Mouse (Mus musculus): Measurements from ENCODE around the gene Eif5. TPM values are rescaled to one million over a fixed set of nuclear protein-coding genes. Genes with fewer than 3 reads are reported as not detected.

Gene Eif5
- polyA plus RNA-seq (2015; fragmentation: Nextera tagmentation; extraction: Ambion mirVana) = 390 and 418 TPM in 2 replicates

DNA sequence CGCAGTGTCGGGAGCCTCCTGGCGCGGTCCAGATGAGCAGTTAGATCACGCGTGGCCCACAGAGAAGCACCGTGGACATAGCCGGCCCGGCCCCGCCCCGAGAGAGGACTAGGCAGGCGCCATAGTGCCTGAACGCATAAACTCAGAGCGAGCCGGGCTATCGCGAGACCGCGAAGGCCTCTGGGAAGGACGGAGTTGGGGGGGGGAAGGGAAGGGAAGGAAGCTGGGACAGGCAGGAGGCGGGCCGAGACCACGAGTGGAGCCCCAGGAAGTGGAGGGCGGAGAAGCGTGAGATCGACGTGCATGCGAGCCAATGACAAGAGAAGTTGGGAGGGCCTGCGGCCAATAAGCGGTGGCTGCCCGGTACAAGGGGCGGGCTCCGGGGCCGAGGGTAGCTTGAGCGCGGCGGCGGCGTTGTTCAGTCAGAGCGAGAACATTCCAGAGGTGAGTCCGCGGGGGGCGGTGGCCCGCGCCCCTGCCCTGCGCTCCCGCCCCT, at the start of gene Eif5:
Eif5 (plus strand) TSS at position 221 of the 496 bp plus-strand sequence.
- ATAC-seq (ENCODE audit: low read depth) = peak; percentile 99

DNA sequence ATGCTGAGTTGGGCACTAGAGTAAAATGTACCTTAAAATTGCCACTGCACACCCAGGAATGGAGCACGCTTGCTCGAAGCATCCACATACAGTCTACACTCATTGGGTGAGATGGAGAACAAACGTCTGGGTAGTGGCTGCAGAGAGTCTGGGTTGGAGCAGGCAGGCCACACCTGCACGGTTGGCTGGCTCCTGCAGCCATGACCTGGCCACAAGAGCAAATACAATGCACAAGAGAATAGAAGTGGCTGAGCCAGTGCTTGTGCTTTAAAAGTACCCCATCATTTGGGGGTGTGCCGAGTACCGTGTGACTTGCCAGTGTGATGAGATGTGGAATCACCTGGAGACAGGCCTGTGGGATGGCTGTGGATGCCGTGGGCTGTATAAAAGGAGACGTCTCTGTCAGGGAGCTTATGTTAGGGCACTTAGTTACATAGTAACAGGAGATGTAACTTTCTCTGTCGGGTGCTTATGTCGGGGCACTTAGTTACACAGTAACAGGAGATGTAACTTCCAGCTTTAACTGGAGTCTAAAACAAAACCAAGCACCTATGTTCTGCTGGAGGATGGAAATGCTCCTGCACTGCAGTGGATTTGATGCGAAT, 48.5 kb upstream of the Eif5 start:
- H3K4me2 ChIP-seq (ENCODE audit: low read depth, low read length) = no peak overlapping the region
- H3K36me3 ChIP-seq (ENCODE audit: control insufficient read depth, insufficient read depth, low read length) = no peaks in the 10 kb centered on the region
- ATAC-seq (ENCODE audit: low read depth) = no peak
- H3K4me3 ChIP-seq (ENCODE audit: low read length) = no peak overlapping the region
- 60% methylated on average over 11 of the region's 11 CpGs for WGBS
- H3K9me3 ChIP-seq (ENCODE audit: control insufficient read depth, low read length) = no peaks in the 10 kb centered on the region
- H3K27me3 ChIP-seq (ENCODE audit: control insufficient read depth, insufficient read depth, low read depth, low read length) = peaks cover 32% of the 10 kb centered on the region
- no peak overlapping the region for H3K27ac ChIP-seq (ENCODE audit: low read length)
- H3K4me1 ChIP-seq (replicated peaks; ENCODE audit: control insufficient read depth, insufficient read depth, low read length) = peaks cover 13% of the 10 kb centered on the region
- H3K9ac ChIP-seq (ENCODE audit: low read length) = no peak overlapping the region

More for the DNA sequence above, at the start of gene Eif5:
- Histone ChIP-seq H3K27ac (ENCODE audit: low read length) (peak within 1 kb of the TSS; percentile 98), H3K9ac (ENCODE audit: low read length) (peak within 1 kb of the TSS; percentile 99), H3K36me3 (ENCODE audit: control insufficient read depth, insufficient read depth, low read length) (peaks cover 29% of the 10 kb centered on the region), H3K27me3 (ENCODE audit: control insufficient read depth, insufficient read depth, low read depth, low read length) (no peaks in the 10 kb centered on the region), H3K4me3 (ENCODE audit: low read length) (peak within 1 kb of the TSS; percentile 97), H3K9me3 (ENCODE audit: control insufficient read depth, low read length) (no peaks in the 10 kb centered on the region), H3K4me1 (replicated peaks; ENCODE audit: control insufficient read depth, insufficient read depth, low read length) (peaks cover 19% of the 10 kb centered on the region), H3K4me2 (ENCODE audit: low read depth, low read length) (peak within 1 kb of the TSS; percentile 71)
- WGBS = 0% methylated on average over 40 of the region's 47 CpGs

- Histone ChIP-seq H3K4me2 (ENCODE audit: low read depth, low read length) (no peak overlapping the region), H3K9me3 (ENCODE audit: control insufficient read depth, low read length) (no peaks in the 10 kb centered on the region), H3K4me1 (replicated peaks; ENCODE audit: control insufficient read depth, insufficient read depth, low read length) (no peaks in the 10 kb centered on the region), H3K4me3 (ENCODE audit: low read length) (no peak overlapping the region), H3K36me3 (ENCODE audit: control insufficient read depth, insufficient read depth, low read length) (no peaks in the 10 kb centered on the region), H3K9ac (ENCODE audit: low read length) (no peak overlapping the region), H3K27me3 (ENCODE audit: control insufficient read depth, insufficient read depth, low read depth, low read length) (no peaks in the 10 kb centered on the region), H3K27ac (ENCODE audit: low read length) (no peak overlapping the region)
- 60% methylated on average over 4 of the region's 4 CpGs for WGBS
- no peak for ATAC-seq (ENCODE audit: low read depth)
Observed at GRCm38 (mm10) chr12:111494931-111495330, 42.9 kb upstream of the Eif5 start.

DNA sequence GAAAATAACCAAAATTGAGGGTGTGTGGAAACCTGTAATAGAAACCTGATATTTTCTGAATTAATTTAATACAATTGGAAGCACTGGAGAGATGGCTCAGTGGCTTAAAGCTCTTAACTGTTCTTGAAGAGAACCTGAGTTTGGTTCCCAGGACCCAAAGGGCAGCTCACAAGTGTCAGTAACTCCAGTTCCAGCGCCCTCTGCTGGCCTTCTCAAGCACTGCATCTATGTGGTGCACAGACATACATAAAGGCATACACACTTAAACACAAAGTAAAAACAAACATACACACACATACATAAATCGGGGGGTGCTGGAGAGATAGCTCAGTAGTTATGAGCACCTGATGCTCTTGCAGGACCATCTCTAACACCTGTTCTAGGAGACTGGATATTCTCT, 40.7 kb upstream of the Eif5 start:
- Histone ChIP-seq H3K4me2 (ENCODE audit: low read depth, low read length) (no peak overlapping the region), H3K9ac (ENCODE audit: low read length) (no peak overlapping the region), H3K4me1 (replicated peaks; ENCODE audit: control insufficient read depth, insufficient read depth, low read length) (no peaks in the 10 kb centered on the region), H3K9me3 (ENCODE audit: control insufficient read depth, low read length) (no peaks in the 10 kb centered on the region), H3K27ac (ENCODE audit: low read length) (no peak overlapping the region), H3K27me3 (ENCODE audit: control insufficient read depth, insufficient read depth, low read depth, low read length) (no peaks in the 10 kb centered on the region), H3K4me3 (ENCODE audit: low read length) (no peak overlapping the region), H3K36me3 (ENCODE audit: control insufficient read depth, insufficient read depth, low read length) (no peaks in the 10 kb centered on the region)
- ATAC-seq (ENCODE audit: low read depth) = no peak
- 45% methylated on average over 2 of the region's 2 CpGs for WGBS

GRCm38 (mm10) chr12:111499617-111500016, 38.2 kb upstream of the Eif5 start:
- WGBS = 68% methylated on average over 5 of the region's 5 CpGs
- H3K27ac ChIP-seq (ENCODE audit: low read length) = no peak overlapping the region
- no peak for ATAC-seq (ENCODE audit: low read depth)
- no peak overlapping the region for H3K4me3 ChIP-seq (ENCODE audit: low read length)
- H3K9me3 ChIP-seq (ENCODE audit: control insufficient read depth, low read length) = no peaks in the 10 kb centered on the region
- H3K9ac ChIP-seq (ENCODE audit: low read length) = no peak overlapping the region
- H3K4me1 ChIP-seq (replicated peaks; ENCODE audit: control insufficient read depth, insufficient read depth, low read length) = no peaks in the 10 kb centered on the region
- H3K4me2 ChIP-seq (ENCODE audit: low read depth, low read length) = no peak overlapping the region
- H3K36me3 ChIP-seq (ENCODE audit: control insufficient read depth, insufficient read depth, low read length) = no peaks in the 10 kb centered on the region
- no peaks in the 10 kb centered on the region for H3K27me3 ChIP-seq (ENCODE audit: control insufficient read depth, insufficient read depth, low read depth, low read length)

GRCm38 (mm10) chr12:111500725-111501124, 37.1 kb upstream of the Eif5 start:
- Histone ChIP-seq H3K27me3 (ENCODE audit: control insufficient read depth, insufficient read depth, low read depth, low read length) (no peaks in the 10 kb centered on the region), H3K27ac (ENCODE audit: low read length) (no peak overlapping the region), H3K4me1 (replicated peaks; ENCODE audit: control insufficient read depth, insufficient read depth, low read length) (peaks cover 2% of the 10 kb centered on the region; the same call in 1 of the 2 replicates), H3K9ac (ENCODE audit: low read length) (no peak overlapping the region), H3K9me3 (ENCODE audit: control insufficient read depth, low read length) (no peaks in the 10 kb centered on the region), H3K36me3 (ENCODE audit: control insufficient read depth, insufficient read depth, low read length) (no peaks in the 10 kb centered on the region), H3K4me2 (ENCODE audit: low read depth, low read length) (no peak overlapping the region), H3K4me3 (ENCODE audit: low read length) (no peak overlapping the region)
- no peak for ATAC-seq (ENCODE audit: low read depth)
- WGBS = 36% methylated on average over 5 of the region's 5 CpGs

DNA sequence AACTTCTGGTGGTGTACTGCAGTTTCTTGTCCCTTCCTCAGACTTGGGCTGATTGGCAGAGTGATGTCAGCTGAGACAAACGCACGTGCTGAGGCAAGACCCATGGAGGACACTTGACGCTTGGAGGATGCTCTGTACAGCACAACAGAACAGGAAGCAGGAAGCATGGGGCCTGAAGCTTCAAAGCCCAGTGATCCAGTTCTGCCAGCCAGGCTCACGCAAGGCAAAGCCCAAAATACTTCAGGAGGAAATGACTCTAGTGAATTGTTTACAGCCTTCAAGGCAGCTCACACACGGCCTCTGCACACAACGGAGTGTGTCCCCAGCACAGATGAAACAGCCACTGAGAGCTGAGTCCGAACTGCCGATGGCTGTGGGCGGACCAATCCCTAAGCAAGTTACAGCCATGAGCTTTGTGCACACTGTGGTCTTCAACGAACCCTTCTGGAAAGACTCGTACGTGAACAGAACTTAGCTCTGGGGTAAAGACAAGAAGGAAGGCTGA, 34.7 kb upstream of the Eif5 start:
- Histone ChIP-seq H3K9ac (ENCODE audit: low read length) (no peak overlapping the region), H3K4me2 (ENCODE audit: low read depth, low read length) (no peak overlapping the region), H3K9me3 (ENCODE audit: control insufficient read depth, low read length) (no peaks in the 10 kb centered on the region), H3K4me1 (replicated peaks; ENCODE audit: control insufficient read depth, insufficient read depth, low read length) (peaks cover 2% of the 10 kb centered on the region; the same call in 1 of the 2 replicates), H3K27me3 (ENCODE audit: control insufficient read depth, insufficient read depth, low read depth, low read length) (no peaks in the 10 kb centered on the region), H3K36me3 (ENCODE audit: control insufficient read depth, insufficient read depth, low read length) (no peaks in the 10 kb centered on the region), H3K4me3 (ENCODE audit: low read length) (no peak overlapping the region), H3K27ac (ENCODE audit: low read length) (0 out of 2 replicates have a peak overlapping the region, but pooled peaks have one; percentile 23)
- 61% methylated on average over 12 of the region's 12 CpGs for WGBS
- ATAC-seq (ENCODE audit: low read depth) = no peak; the same call in 1 of the 2 replicates

GRCm38 (mm10) chr12:111503571-111503970, 34.2 kb upstream of the Eif5 start:
- ATAC-seq (ENCODE audit: low read depth) = no peak
- no peak overlapping the region for H3K4me2 ChIP-seq (ENCODE audit: low read depth, low read length)
- H3K27me3 ChIP-seq (ENCODE audit: control insufficient read depth, insufficient read depth, low read depth, low read length) = no peaks in the 10 kb centered on the region
- peaks cover 2% of the 10 kb centered on the region; the same call in 1 of the 2 replicates for H3K4me1 ChIP-seq (replicated peaks; ENCODE audit: control insufficient read depth, insufficient read depth, low read length)
- H3K9ac ChIP-seq (ENCODE audit: low read length) = no peak overlapping the region
- no peaks in the 10 kb centered on the region for H3K9me3 ChIP-seq (ENCODE audit: control insufficient read depth, low read length)
- no peaks in the 10 kb centered on the region for H3K36me3 ChIP-seq (ENCODE audit: control insufficient read depth, insufficient read depth, low read length)
- WGBS = 60% methylated on average over 5 of the region's 5 CpGs
- no peak overlapping the region for H3K4me3 ChIP-seq (ENCODE audit: low read length)
- 0 out of 2 replicates have a peak overlapping the region, but pooled peaks have one; percentile 23 for H3K27ac ChIP-seq (ENCODE audit: low read length)

DNA sequence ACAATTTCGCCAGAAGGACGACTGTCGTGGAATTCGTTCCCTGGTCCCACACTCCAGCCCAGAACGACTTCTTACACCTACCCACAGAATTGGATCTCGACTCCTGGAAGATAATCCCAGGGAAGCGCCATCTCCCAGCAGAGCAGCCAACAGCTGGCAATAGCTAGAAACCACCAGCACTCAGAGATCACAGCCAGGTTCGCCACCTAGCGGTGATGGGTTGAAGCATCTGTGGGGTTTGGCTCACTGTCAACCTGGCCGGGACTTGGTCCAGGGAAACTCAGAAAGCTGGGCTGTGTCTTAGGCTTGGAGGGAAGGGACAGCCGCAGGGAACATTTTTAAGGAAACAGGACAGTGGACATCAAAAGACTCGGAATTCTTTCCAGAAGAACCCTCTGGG, 32.9 kb upstream of the Eif5 start:
- H3K4me2 ChIP-seq (ENCODE audit: low read depth, low read length) = peak overlapping the region; percentile 50
- peak overlapping the region; percentile 25; the same call in 1 of the 2 replicates for H3K4me3 ChIP-seq (ENCODE audit: low read length)
- no peaks in the 10 kb centered on the region for H3K9me3 ChIP-seq (ENCODE audit: control insufficient read depth, low read length)
- peak; percentile 86 for ATAC-seq (ENCODE audit: low read depth)
- no peaks in the 10 kb centered on the region for H3K36me3 ChIP-seq (ENCODE audit: control insufficient read depth, insufficient read depth, low read length)
- peaks cover 2% of the 10 kb centered on the region; the same call in 1 of the 2 replicates for H3K4me1 ChIP-seq (replicated peaks; ENCODE audit: control insufficient read depth, insufficient read depth, low read length)
- H3K27ac ChIP-seq (ENCODE audit: low read length) = no peak overlapping the region
- H3K9ac ChIP-seq (ENCODE audit: low read length) = no peak overlapping the region
- H3K27me3 ChIP-seq (ENCODE audit: control insufficient read depth, insufficient read depth, low read depth, low read length) = no peaks in the 10 kb centered on the region
- whole genome bisulfite sequencing = 4% methylated on average over 12 of the region's 12 CpGs

Data from lung, embryonic 16.5 days (tissue).